Mouse (Mus musculus) heart, postnatal 0 days (tissue): ENCODE measurements around the gene Zfp978. TPM values are rescaled to one million over a fixed set of nuclear protein-coding genes. Genes with fewer than 3 reads are reported as not detected.
"Not testable (repeated sequence)": the region's sequence is repeated elsewhere in the genome, so short reads cannot be mapped to it uniquely, and the experiment has no call there.

Source experiments
- ATAC-seq: fragments of 200-750 bp; cut with Nextera tagmentation; 2 replicates; pipeline ENCODE4 v1.8.0; 2017; ENCODE audit warnings: low read depth, moderate number of reproducible peaks, moderate library complexity; ENCODE audit not compliant: insufficient read depth
- DNase-seq: peaks from one replicate; pipeline ENCODE4 v3.0.0-alpha.2; 2016; ENCODE audit warnings: low spot score
- H3K27ac ChIP-seq: fragments of 300-500 bp; sonication (generic); 2 replicates; pipeline ENCODE4 v1.5.1; 2014; ENCODE audit warnings: low read depth, mild to moderate bottlenecking
- H3K27me3 ChIP-seq: fragments of 300-500 bp; sonication (generic); 2 replicates; pipeline ENCODE4 v1.6.1; 2014; ENCODE audit warnings: low read length, mixed read lengths; ENCODE audit not compliant: control insufficient read depth, insufficient read depth
- H3K36me3 ChIP-seq: fragments of 300-500 bp; sonication (generic); replicated peaks from 2 replicates; pipeline ENCODE4 v1.6.1; 2014; ENCODE audit warnings: low read length, mixed read lengths; ENCODE audit not compliant: control insufficient read depth, insufficient read depth
- H3K4me1 ChIP-seq: fragments of 300-500 bp; sonication (generic); 2 replicates; pipeline ENCODE4 v1.6.1; 2014; ENCODE audit warnings: antibody characterized with exemption; ENCODE audit not compliant: control insufficient read depth, insufficient read depth
- H3K4me2 ChIP-seq: fragments of 300-500 bp; sonication (generic); 2 replicates; pipeline ENCODE4 v1.6.1; 2014; ENCODE audit warnings: low read depth, mild to moderate bottlenecking, low read length, moderate library complexity
- H3K4me3 ChIP-seq: fragments of 300-500 bp; sonication (generic); 2 replicates; pipeline ENCODE4 v1.5.1; 2014; ENCODE audit warnings: low read depth, low read length
- H3K9ac ChIP-seq: fragments of 300-500 bp; sonication (generic); replicated peaks from 2 replicates; pipeline ENCODE4 v1.6.1; 2014; ENCODE audit warnings: low read depth, low read length, mixed read lengths
- H3K9me3 ChIP-seq: fragments of 300-500 bp; sonication (generic); replicated peaks from 2 replicates; pipeline ENCODE4 v1.6.1; 2016; ENCODE audit warnings: low read length; ENCODE audit not compliant: control insufficient read depth
- CTCF ChIP-seq: IDR thresholded peaks from 2 replicates; pipeline ENCODE4 v1.5.1; 2016; ENCODE audit warnings: antibody characterized with exemption, control low read depth, low read depth
- EP300 ChIP-seq: IDR thresholded peaks from 2 replicates; pipeline ENCODE4 v1.6.1; 2016; ENCODE audit warnings: antibody characterized with exemption, low read depth
- WGBS: fragments of 180-500 bp; shearing (Covaris S2); extraction: QIAGEN DNeasy Blood & Tissue Kit; methylation state at CpG from one replicate; pipeline ENCODE4 v1.1.7; 2014; 5-methylcytosine and 5-hydroxymethylcytosine counted together
- polyA plus RNA-seq: library from polyadenylated mRNA; unstranded; fragments of >200 nt; fragmentation: Nextera tagmentation; extraction: Ambion mirVana; gene quantifications from 2 replicates; pipeline ENCODE4 v1.2.1, GENCODE M21; 2015
- total RNA-seq: library from RNA; depleted of rRNA; stranded (reverse); fragments of >200 nt; gene quantifications from 2 replicates; pipeline ENCODE4 v1.2.3, GENCODE M21; 2014; ENCODE audit warnings: low replicate concordance

The Zfp978 gene
- total and polyA plus RNA-seq, 2 experiments from 2014 or later = 0.20 TPM; not detected in 1

DNA sequence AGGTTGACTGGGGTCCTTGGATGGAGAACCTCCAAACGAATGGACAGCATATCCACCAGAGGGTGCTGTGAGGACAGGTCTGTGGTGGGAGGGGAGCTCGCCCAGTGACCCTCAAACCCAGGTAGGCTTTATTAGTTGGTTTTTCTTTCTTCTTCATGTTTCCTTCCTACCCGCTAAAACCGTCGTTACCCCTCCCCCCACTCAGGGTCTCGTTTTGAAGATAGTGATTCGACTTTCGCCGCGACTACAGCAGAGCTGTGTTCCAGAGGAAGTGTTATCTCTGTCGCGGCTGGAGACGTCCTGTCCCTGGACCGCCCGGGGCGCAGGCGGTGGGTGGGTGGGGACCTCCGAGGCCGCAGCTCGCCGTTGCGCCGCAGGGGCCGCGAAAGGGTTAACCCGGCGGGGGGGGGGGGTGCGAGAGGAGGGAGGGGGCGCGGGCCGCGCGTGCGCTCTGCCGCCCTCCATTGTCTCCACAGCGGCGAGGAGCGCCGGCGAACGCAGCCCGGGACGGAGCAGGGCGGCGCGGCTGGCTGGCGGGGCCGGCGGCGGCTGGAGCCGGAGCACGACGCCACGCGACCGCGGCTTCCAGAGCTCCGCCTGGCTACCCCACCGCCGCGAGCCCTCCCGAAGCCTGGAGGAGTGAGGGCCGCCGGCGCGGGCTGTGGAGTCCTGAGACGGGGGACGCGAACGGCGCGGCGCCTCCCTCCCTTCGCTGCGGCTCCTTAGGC, 45.8 kb downstream of the Zfp978 start:
- Histone ChIP-seq H3K4me3 (peak overlapping the region; percentile 55), H3K36me3 (no peaks in the 10 kb centered on the region), H3K27me3 (no peaks in the 10 kb centered on the region), H3K9ac (peak overlapping the region; percentile 76), H3K27ac (peak overlapping the region; percentile 43), H3K9me3 (peaks cover 41% of the 10 kb centered on the region), H3K4me1 (no peaks in the 10 kb centered on the region), H3K4me2 (peak overlapping the region; percentile 81)
- no peak for DNase-seq
- TF ChIP-seq CTCF = peak; percentile 34
- no peak for TF ChIP-seq EP300
- peak; percentile 90 for ATAC-seq
- WGBS = 1% methylated on average over 28 of the region's 75 CpGs

DNA sequence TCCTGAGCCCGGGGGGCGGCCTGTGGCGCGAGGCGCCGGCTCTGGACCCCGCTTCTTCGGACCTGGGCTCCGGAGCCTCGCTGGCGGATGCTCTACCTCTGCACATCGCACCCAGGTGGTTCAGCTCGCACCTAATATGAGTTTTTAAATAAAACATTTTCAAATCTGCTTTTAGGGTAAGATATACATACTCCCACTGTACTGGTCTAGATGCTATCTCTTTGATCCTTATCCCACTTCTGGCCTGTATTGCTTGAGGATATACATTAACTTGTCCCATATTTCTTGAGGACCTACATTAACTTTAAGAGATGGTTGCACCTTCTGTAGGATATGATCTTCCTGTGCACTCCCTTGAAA, 46.3 kb downstream of the Zfp978 start:
- no peaks in the 10 kb centered on the region for H3K4me1 ChIP-seq
- peak overlapping the region; percentile 43 for H3K27ac ChIP-seq
- peak overlapping the region; percentile 81 for H3K4me2 ChIP-seq
- DNase-seq (no peak), ATAC-seq (no peak)
- H3K36me3 ChIP-seq = no peaks in the 10 kb centered on the region
- 4% methylated on average over 13 of the region's 13 CpGs for WGBS
- H3K9ac ChIP-seq = peak overlapping the region; percentile 76
- H3K27me3 ChIP-seq = no peaks in the 10 kb centered on the region
- peak overlapping the region; percentile 55 for H3K4me3 ChIP-seq
- TF ChIP-seq EP300 = no peak
- no peak for TF ChIP-seq CTCF
- peaks cover 36% of the 10 kb centered on the region for H3K9me3 ChIP-seq

DNA sequence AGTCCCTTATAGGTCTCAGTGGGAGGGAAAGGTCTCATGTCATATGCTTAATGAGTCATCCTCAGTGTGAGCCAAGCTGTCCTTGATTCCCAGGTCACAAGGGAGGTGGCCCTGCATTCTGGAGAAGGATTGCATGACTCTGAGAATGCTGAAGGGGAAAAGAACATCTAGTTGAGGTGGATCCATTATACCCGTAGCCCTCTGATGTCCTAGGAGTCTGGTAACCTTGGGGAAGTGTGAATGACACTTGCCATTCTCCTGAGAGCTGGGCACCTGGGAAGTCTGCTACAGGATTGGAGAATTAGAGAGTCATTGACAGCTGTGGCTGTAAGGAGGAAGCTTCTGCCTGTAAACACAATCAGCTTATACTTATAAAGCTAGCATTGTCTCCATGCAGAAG, 55.3 kb downstream of the Zfp978 start:
- not testable (repeated sequence) for H3K4me1 ChIP-seq, ATAC-seq, H3K27ac ChIP-seq, H3K4me3 ChIP-seq, DNase-seq, H3K4me2 ChIP-seq, H3K9ac ChIP-seq, H3K36me3 ChIP-seq, H3K27me3 ChIP-seq
- H3K9me3 ChIP-seq = peaks cover 43% of the 10 kb centered on the region
- WGBS = 46% methylated on average over 1 of the region's 1 CpGs

DNA sequence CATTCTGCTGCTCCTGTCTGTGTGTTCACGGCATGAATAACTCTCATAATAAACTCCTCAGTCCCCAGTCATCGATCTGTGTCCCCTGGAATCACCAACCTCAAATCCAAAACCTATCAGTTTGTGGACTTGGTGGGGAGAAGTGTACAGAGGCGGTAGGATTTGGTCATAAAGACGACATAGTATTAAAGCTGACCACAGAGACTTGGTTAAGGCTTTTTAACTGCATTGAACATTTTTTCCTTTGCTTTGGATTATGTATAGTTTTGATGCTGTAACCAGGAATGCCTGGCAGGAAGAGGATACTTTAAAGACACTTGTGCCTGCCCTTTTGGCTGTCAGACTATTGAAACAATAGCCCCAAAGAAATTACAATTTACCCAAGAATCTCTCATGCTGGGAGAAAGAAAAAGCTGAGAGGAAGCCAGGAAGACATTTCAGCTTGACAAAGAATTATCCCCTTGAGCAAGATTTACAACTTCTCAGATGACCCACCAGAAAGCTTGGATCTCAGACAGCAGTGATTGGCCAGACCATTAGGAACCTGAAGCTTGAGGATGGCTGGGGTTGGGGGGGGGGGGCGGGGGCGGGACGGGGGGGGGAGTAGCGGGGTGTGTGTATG, 56.2 kb downstream of the Zfp978 start:
- ATAC-seq = peak; percentile 15; the same call in 1 of the 2 replicates
- TF ChIP-seq EP300 (no peak), CTCF (no peak)
- H3K9ac ChIP-seq = no peak overlapping the region

DNA sequence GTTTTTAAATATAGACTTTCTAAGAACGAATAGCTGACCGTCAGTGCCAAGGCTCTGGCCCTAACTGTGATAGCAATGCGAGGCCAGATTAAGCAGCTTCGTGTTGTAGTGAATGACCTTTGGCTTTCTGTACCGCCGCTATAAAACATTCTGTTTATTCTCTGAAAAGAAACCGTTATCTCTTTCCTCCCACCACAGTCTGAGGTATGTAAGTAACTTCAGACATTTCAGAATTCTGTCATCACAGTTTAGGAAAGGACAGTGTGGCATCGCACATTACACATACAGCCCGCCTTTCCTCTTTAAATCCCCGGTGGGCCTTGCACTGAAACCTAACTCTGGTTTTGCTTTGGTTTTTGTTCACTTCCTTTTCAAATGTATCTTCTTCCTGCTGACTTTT, 56.8 kb downstream of the Zfp978 start:
- peaks cover 51% of the 10 kb centered on the region for H3K9me3 ChIP-seq
- H3K4me1 ChIP-seq = no peaks in the 10 kb centered on the region
- no peaks in the 10 kb centered on the region for H3K27me3 ChIP-seq
- H3K4me3 ChIP-seq = no peak overlapping the region
- DNase-seq = no peak
- 54% methylated on average over 10 of the region's 10 CpGs for WGBS
- no peak overlapping the region for H3K9ac ChIP-seq
- H3K36me3 ChIP-seq = no peaks in the 10 kb centered on the region
- no peak for ATAC-seq
- TF ChIP-seq EP300 (no peak), CTCF (no peak)
- H3K4me2 ChIP-seq = no peak overlapping the region
- no peak overlapping the region for H3K27ac ChIP-seq

More for the DNA sequence above, 56.2 kb downstream of the Zfp978 start:
- Histone ChIP-seq H3K4me3 (no peak overlapping the region), H3K9me3 (peaks cover 51% of the 10 kb centered on the region), H3K27ac (no peak overlapping the region), H3K4me1 (no peaks in the 10 kb centered on the region), H3K27me3 (no peaks in the 10 kb centered on the region), H3K36me3 (no peaks in the 10 kb centered on the region), H3K4me2 (no peak overlapping the region)
- 50% methylated on average over 8 of the region's 8 CpGs for WGBS
- no peak for DNase-seq

DNA sequence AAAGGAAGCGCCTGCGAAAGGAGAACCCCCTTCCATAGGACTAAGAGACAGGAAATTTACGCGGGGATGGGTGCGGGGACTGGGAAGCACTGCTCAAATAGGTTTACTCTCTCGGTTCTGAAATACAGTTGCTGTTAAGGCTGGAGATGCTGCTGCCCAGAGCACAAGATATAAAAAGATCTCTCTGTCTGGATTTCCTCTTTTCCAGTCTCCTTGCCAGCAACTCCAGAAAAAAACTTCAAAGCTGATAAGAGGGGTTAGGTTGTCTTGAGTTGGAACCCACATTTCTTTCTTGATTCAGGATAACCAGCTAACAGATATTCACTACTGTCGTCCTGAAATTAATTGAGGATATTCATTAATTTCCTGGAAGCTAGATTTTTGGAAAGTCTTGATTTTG, 57.2 kb downstream of the Zfp978 start:
- H3K4me1 ChIP-seq, H3K4me2 ChIP-seq, H3K9ac ChIP-seq, H3K4me3 ChIP-seq, H3K36me3 ChIP-seq, ATAC-seq, H3K27me3 ChIP-seq, H3K27ac ChIP-seq, DNase-seq: not testable (repeated sequence)
- WGBS = 53% methylated on average over 7 of the region's 7 CpGs
- peaks cover 51% of the 10 kb centered on the region for H3K9me3 ChIP-seq

DNA sequence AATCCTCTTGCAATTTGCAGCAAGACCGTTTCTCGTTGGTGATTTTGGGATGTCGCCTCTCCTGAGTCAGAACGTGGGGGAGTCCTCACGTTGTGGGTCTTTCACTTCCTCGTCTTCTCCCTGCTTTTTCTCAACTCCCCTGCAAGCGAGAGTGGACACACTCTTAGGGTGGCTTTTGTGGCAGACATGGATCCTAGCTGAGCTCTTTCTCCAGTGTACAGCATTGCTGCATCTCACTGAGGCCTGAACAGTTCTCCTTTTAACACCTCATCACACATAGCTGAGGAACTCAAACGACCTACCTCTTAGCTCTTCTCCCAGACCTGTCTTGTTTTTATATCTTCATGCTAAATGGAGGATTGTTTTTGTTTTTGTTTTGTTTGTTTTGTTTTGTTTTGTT, 58.1 kb downstream of the Zfp978 start:
- DNase-seq, H3K36me3 ChIP-seq, H3K4me1 ChIP-seq, H3K4me3 ChIP-seq, H3K9ac ChIP-seq, ATAC-seq, H3K27me3 ChIP-seq, H3K4me2 ChIP-seq, H3K27ac ChIP-seq: not testable (repeated sequence)
- WGBS = 66% methylated on average over 6 of the region's 8 CpGs
- peaks cover 57% of the 10 kb centered on the region for H3K9me3 ChIP-seq

DNA sequence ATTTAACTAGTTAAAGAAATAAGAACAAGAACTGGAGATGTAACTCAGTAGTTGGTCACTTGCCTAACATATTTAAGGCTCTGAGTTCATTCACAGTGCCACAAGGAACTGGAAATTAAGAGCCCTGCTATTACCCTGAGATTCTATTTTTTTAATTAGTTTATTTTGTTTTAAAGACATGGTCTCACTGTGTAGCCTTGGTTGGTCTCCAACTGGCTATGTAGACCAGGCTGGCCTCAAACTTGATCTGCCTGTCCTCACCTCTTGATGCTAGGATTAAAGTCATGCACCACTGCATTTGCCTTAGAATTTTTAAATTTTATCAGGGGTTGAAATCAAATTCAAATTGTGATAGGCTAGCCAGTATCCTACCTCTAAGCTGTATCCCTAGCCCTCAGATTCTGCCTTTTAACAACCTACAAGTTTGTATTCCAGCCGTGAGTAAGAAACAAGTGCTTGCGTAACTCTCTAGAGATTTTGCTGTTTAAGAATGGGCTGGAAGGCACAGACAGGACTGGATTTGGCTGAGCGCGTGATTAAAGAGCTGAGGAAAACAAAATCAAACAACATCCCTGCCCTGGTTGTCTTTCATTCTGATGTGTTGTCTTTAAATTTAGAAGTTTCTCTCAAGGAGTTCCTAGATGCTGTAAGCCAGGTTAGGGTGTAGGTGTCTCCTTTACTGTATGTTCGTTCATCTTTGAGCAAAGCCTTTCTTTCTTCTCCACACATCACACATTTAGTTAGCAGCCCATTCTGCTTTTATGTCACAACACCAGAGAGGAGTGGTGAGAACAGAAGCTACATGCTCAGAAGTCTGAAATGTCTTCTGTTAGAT, 58.9 kb downstream of the Zfp978 start:
- not testable (repeated sequence) for H3K9ac ChIP-seq, DNase-seq, H3K27me3 ChIP-seq, H3K27ac ChIP-seq, H3K36me3 ChIP-seq, H3K4me2 ChIP-seq, H3K4me1 ChIP-seq, H3K4me3 ChIP-seq, ATAC-seq
- WGBS = 71% methylated on average over 5 of the region's 5 CpGs
- peaks cover 59% of the 10 kb centered on the region for H3K9me3 ChIP-seq
